Mouse (Mus musculus): Measurements from ENCODE around the gene Ndufaf1. TPM values are rescaled to one million over a fixed set of nuclear protein-coding genes. Genes with fewer than 3 reads are reported as not detected.
A peak's percentile ranks its signal among the peaks of the same experiment; 100 is the strongest.
"Not testable (repeated sequence)": the region's sequence is repeated elsewhere in the genome, so short reads cannot be mapped to it uniquely, and the experiment has no call there.

Gene Ndufaf1
- polyA plus RNA-seq, 1 experiment from 2014 or later = 24.3 TPM

- Histone ChIP-seq H3K4me2 (replicated peaks; ENCODE audit: low read depth) (peak overlapping the region; percentile 17), H3K4me1 (replicated peaks; ENCODE audit: control insufficient read depth, insufficient read depth, low read length) (peaks cover 7% of the 10 kb centered on the region; the same call in 1 of the 2 replicates), H3K27me3 (replicated peaks; ENCODE audit: control insufficient read depth, insufficient read depth, low read length) (no peaks in the 10 kb centered on the region), H3K4me3 (ENCODE audit: low read depth, low read length) (no peak overlapping the region), H3K36me3 (ENCODE audit: control insufficient read depth, insufficient read depth) (peaks cover 20% of the 10 kb centered on the region; the same call in 1 of the 2 replicates), H3K9ac (ENCODE audit: low read depth, low read length) (no peak overlapping the region), H3K9me3 (ENCODE audit: control insufficient read depth) (no peaks in the 10 kb centered on the region), H3K27ac (ENCODE audit: low read depth, low read length) (0 out of 2 replicates have a peak overlapping the region, but pooled peaks have one; percentile 15)
- no peak for ATAC-seq
- WGBS = 56% methylated on average over 2 of the region's 2 CpGs
- no peak for TF ChIP-seq CTCF (IDR thresholded peaks at IDR 0.05; ENCODE audit: low read depth)
These were observed 41.3 kb downstream of the Ndufaf1 start for GRCm38 (mm10) chr2:119621302-119621701.

- H3K9me3 ChIP-seq (ENCODE audit: control insufficient read depth); H3K27ac ChIP-seq (ENCODE audit: low read depth, low read length); H3K27me3 ChIP-seq (replicated peaks; ENCODE audit: control insufficient read depth, insufficient read depth, low read length); H3K4me1 ChIP-seq (replicated peaks; ENCODE audit: control insufficient read depth, insufficient read depth, low read length); H3K36me3 ChIP-seq (ENCODE audit: control insufficient read depth, insufficient read depth); ATAC-seq: not testable (repeated sequence)
- H3K4me2 ChIP-seq (replicated peaks; ENCODE audit: low read depth) = peak overlapping the region; percentile 79
- H3K9ac ChIP-seq (ENCODE audit: low read depth, low read length) = peak overlapping the region; percentile 58
- H3K4me3 ChIP-seq (ENCODE audit: low read depth, low read length) = peak overlapping the region; percentile 93
- 4% methylated on average over 6 of the region's 6 CpGs for WGBS
These were observed 43.6 kb downstream of the Ndufaf1 start for GRCm38 (mm10) chr2:119619002-119619401.

- Histone ChIP-seq H3K9ac (ENCODE audit: low read depth, low read length) (peak within 1 kb of the TSS; percentile 58), H3K4me3 (ENCODE audit: low read depth, low read length) (peak within 1 kb of the TSS; percentile 93), H3K4me1 (replicated peaks; ENCODE audit: control insufficient read depth, insufficient read depth, low read length) (peaks cover 7% of the 10 kb centered on the region; the same call in 1 of the 2 replicates), H3K27me3 (replicated peaks; ENCODE audit: control insufficient read depth, insufficient read depth, low read length) (no peaks in the 10 kb centered on the region), H3K27ac (ENCODE audit: low read depth, low read length) (peak within 1 kb of the TSS; percentile 82), H3K9me3 (ENCODE audit: control insufficient read depth) (no peaks in the 10 kb centered on the region), H3K4me2 (replicated peaks; ENCODE audit: low read depth) (peak within 1 kb of the TSS; percentile 91), H3K36me3 (ENCODE audit: control insufficient read depth, insufficient read depth) (0 out of 2 replicates have a peak, but pooled peaks cover 1% of the 10 kb centered on the region)
- ATAC-seq = peak; percentile 99
- WGBS = under 1% methylated on average over 55 of the region's 55 CpGs
- TF ChIP-seq CTCF (IDR thresholded peaks at IDR 0.05; ENCODE audit: low read depth) = no peak
These were observed 44.2 kb downstream of the Ndufaf1 start, which contains the start of the genes Nusap1 and Oip5 for GRCm38 (mm10) chr2:119618199-119618982. Gene Nusap1 (plus strand): TSS chr2:119618298. Gene Oip5 (minus strand): TSS chr2:119618469.

- H3K27me3 ChIP-seq (replicated peaks; ENCODE audit: control insufficient read depth, insufficient read depth, low read length) = no peaks in the 10 kb centered on the region
- TF ChIP-seq CTCF (IDR thresholded peaks at IDR 0.05; ENCODE audit: low read depth) = no peak
- H3K9me3 ChIP-seq (ENCODE audit: control insufficient read depth) = no peaks in the 10 kb centered on the region
- under 1% methylated on average over 13 of the region's 13 CpGs for WGBS
- H3K4me2 ChIP-seq (replicated peaks; ENCODE audit: low read depth) = peak overlapping the region; percentile 91
- H3K27ac ChIP-seq (ENCODE audit: low read depth, low read length) = peak overlapping the region; percentile 82
- no peaks in the 10 kb centered on the region for H3K36me3 ChIP-seq (ENCODE audit: control insufficient read depth, insufficient read depth)
- peak overlapping the region; percentile 58 for H3K9ac ChIP-seq (ENCODE audit: low read depth, low read length)
- peak overlapping the region; percentile 93 for H3K4me3 ChIP-seq (ENCODE audit: low read depth, low read length)
- H3K4me1 ChIP-seq (replicated peaks; ENCODE audit: control insufficient read depth, insufficient read depth, low read length) = peaks cover 7% of the 10 kb centered on the region; the same call in 1 of the 2 replicates
- no peak; the same call in 1 of the 2 replicates for ATAC-seq
These were observed 44.8 kb downstream of the Ndufaf1 start for GRCm38 (mm10) chr2:119617841-119618198.

GRCm38 (mm10) chr2:119607023-119607422, 55.6 kb downstream of the Ndufaf1 start:
- Histone ChIP-seq H3K27ac (ENCODE audit: low read depth, low read length) (no peak overlapping the region), H3K9ac (ENCODE audit: low read depth, low read length) (no peak overlapping the region), H3K27me3 (replicated peaks; ENCODE audit: control insufficient read depth, insufficient read depth, low read length) (no peaks in the 10 kb centered on the region), H3K36me3 (ENCODE audit: control insufficient read depth, insufficient read depth) (peaks cover 35% of the 10 kb centered on the region), H3K4me2 (replicated peaks; ENCODE audit: low read depth) (no peak overlapping the region), H3K4me3 (ENCODE audit: low read depth, low read length) (no peak overlapping the region), H3K9me3 (ENCODE audit: control insufficient read depth) (no peaks in the 10 kb centered on the region), H3K4me1 (replicated peaks; ENCODE audit: control insufficient read depth, insufficient read depth, low read length) (0 out of 2 replicates have a peak, but pooled peaks cover 3% of the 10 kb centered on the region)
- TF ChIP-seq CTCF (IDR thresholded peaks at IDR 0.05; ENCODE audit: low read depth) = peak; percentile 65
- ATAC-seq = 0 out of 2 replicates have a peak, but pooled peaks have one; percentile 34
- WGBS = 78% methylated on average over 4 of the region's 4 CpGs

Other genes with a start within 250 kb of the Ndufaf1 start
- gene Ino80, start 185.1 kb downstream of the Ndufaf1 start, polyA plus RNA-seq (2015; fragmentation: Nextera tagmentation; extraction: Ambion mirVana) = 2.4 and 2.6 TPM in 2 replicates
- 0.38 TPM in 2 replicates for gene Exd1, start 115.2 kb downstream of the Ndufaf1 start, polyA plus RNA-seq (2015; fragmentation: Nextera tagmentation; extraction: Ambion mirVana)
- 73.2 and 76.1 TPM in 2 replicates for gene Chp1, start 115.1 kb downstream of the Ndufaf1 start, polyA plus RNA-seq (2015; fragmentation: Nextera tagmentation; extraction: Ambion mirVana)
- gene Nusap1, start 44.5 kb downstream of the Ndufaf1 start, polyA plus RNA-seq (2015; fragmentation: Nextera tagmentation; extraction: Ambion mirVana) = 15.6 and 18.7 TPM in 2 replicates
- gene Oip5, start 44.4 kb downstream of the Ndufaf1 start, polyA plus RNA-seq (2015; fragmentation: Nextera tagmentation; extraction: Ambion mirVana) = 6.6 and 6.7 TPM in 2 replicates
- gene Rtf1, start 12.2 kb upstream of the Ndufaf1 start, polyA plus RNA-seq (2015; fragmentation: Nextera tagmentation; extraction: Ambion mirVana) = 29.4 and 32.1 TPM in 2 replicates
- gene Itpka, start 79.5 kb upstream of the Ndufaf1 start, polyA plus RNA-seq (2015; fragmentation: Nextera tagmentation; extraction: Ambion mirVana) = 5.3 and 6.2 TPM in 2 replicates
- 1.5 and 1.6 TPM in 2 replicates for gene Ltk, start 97.6 kb upstream of the Ndufaf1 start, polyA plus RNA-seq (2015; fragmentation: Nextera tagmentation; extraction: Ambion mirVana)
- gene Rpap1, start 124.7 kb upstream of the Ndufaf1 start, polyA plus RNA-seq (2015; fragmentation: Nextera tagmentation; extraction: Ambion mirVana) = 8.2 and 10.7 TPM in 2 replicates
- gene Tyro3, start 134.9 kb upstream of the Ndufaf1 start, polyA plus RNA-seq (2015; fragmentation: Nextera tagmentation; extraction: Ambion mirVana) = 4.5 and 5.6 TPM in 2 replicates
- gene Mga, start 234.4 kb upstream of the Ndufaf1 start, polyA plus RNA-seq (2015; fragmentation: Nextera tagmentation; extraction: Ambion mirVana) = 8.9 and 11.2 TPM in 2 replicates

All from intestine, postnatal 0 days (tissue).